Mouse (Mus musculus) G1E (cell line): ENCODE results near the gene Rapgef2.

ENCODE experiments used
- CTCF ChIP-seq: IDR thresholded peaks from 2 replicates; pipeline ENCODE4 v1.5.1; 2012; ENCODE audit warnings: low read depth, low read length, inconsistent platforms, mixed read lengths
- GATA1 ChIP-seq: IDR thresholded peaks from 2 replicates; pipeline ENCODE4 v1.6.1; 2012; ENCODE audit warnings: borderline replicate concordance, low read length, inconsistent platforms, mixed read lengths
- POLR2AphosphoS5 ChIP-seq: IDR thresholded peaks from 2 replicates; pipeline ENCODE4 v1.6.1; 2012; ENCODE audit warnings: low read depth, low read length, inconsistent platforms; ENCODE audit not compliant: insufficient replicate concordance
- TAL1 ChIP-seq: conservative IDR thresholded peaks from 2 replicates; pipeline ENCODE4 v1.6.1; 2012; ENCODE audit warnings: low read depth, low read length, inconsistent platforms, mixed read lengths

GRCm38 (mm10) chr3:79030855-79031254, 255.5 kb downstream of the Rapgef2 start:
- TF ChIP-seq CTCF (no peak), GATA1 (no peak), TAL1 (no peak), POLR2AphosphoS5 (no peak)
